Mouse (Mus musculus) MEL (cell line): Measurements from ENCODE around the gene Rab8b.

Source experiments
- CTCF ChIP-seq, 3 experiments: IDR thresholded peaks in 2 of 3; conservative IDR thresholded peaks in 1 of 3; 2 replicates each; pipeline ENCODE4 v1.5.1; 2011 to 2012; ENCODE audit warnings: low read length in 3 of 3, low read depth in 2 of 3, mild to moderate bottlenecking in 2 of 3, improper control_type of control experiment in 1 of 3, inconsistent platforms in 1 of 3, mixed read lengths in 1 of 3, moderate library complexity in 1 of 3; ENCODE audit not compliant: control insufficient read depth in 1 of 3, insufficient read depth in 1 of 3, poor library complexity in 1 of 3, severe bottlenecking in 1 of 3
- GABPA ChIP-seq: IDR thresholded peaks from 2 replicates; pipeline ENCODE4 v1.6.1; 2012; ENCODE audit warnings: low read depth, mild to moderate bottlenecking, inconsistent platforms, low read length, improper control_type of control experiment, moderate library complexity
- JUND ChIP-seq: IDR thresholded peaks from 2 replicates; pipeline ENCODE4 v1.6.1; 2011; ENCODE audit warnings: low read depth, mild to moderate bottlenecking, improper control_type of control experiment, low read length
- MAX ChIP-seq: IDR thresholded peaks from 2 replicates; pipeline ENCODE4 v1.6.1; 2011; ENCODE audit warnings: low read length, improper control_type of control experiment
- NRF1 ChIP-seq: IDR thresholded peaks from 2 replicates; pipeline ENCODE4 v1.6.1; 2014; ENCODE audit warnings: low read depth, mild to moderate bottlenecking, inconsistent platforms, low read length, improper control_type of control experiment, moderate library complexity; ENCODE audit not compliant: poor library complexity, insufficient read depth, severe bottlenecking
- POLR2A ChIP-seq, 2 experiments: IDR thresholded peaks; 2 replicates each; pipeline ENCODE4 v1.6.1; 2011 to 2012; ENCODE audit warnings: low read length in 2 of 2, mild to moderate bottlenecking in 2 of 2, control low read depth in 1 of 2, improper control_type of control experiment in 1 of 2, low read depth in 1 of 2, moderate library complexity in 1 of 2; ENCODE audit not compliant: control insufficient read depth in 1 of 2, insufficient read depth in 1 of 2, poor library complexity in 1 of 2
- ZC3H11A ChIP-seq: IDR thresholded peaks from 2 replicates; pipeline ENCODE4 v1.6.1; 2012; ENCODE audit warnings: low read depth, mild to moderate bottlenecking, inconsistent platforms, low read length, improper control_type of control experiment
- ZNF384 ChIP-seq: IDR thresholded peaks from 2 replicates; pipeline ENCODE4 v1.6.1; 2012; ENCODE audit warnings: low read depth, mild to moderate bottlenecking, inconsistent platforms, low read length, improper control_type of control experiment

- TF ChIP-seq JUND (no peak), CTCF (IDR thresholded peaks at IDR 0.05 in 2 of 3, conservative IDR thresholded peaks at IDR 0.05 in 1 of 3; ENCODE audit: control insufficient read depth in 1 of 3, insufficient read depth in 1 of 3, low read depth in 2 of 3, low read length in 3 of 3, poor library complexity in 1 of 3, severe bottlenecking in 1 of 3) (no peak), NRF1 (no peak), ZNF384 (no peak), MAX (no peak), ZC3H11A (no peak), GABPA (no peak), POLR2A (IDR thresholded peaks at IDR 0.05; ENCODE audit: control insufficient read depth in 1 of 2, insufficient read depth in 1 of 2, low read depth in 1 of 2, low read length in 2 of 2, poor library complexity in 1 of 2) (no peak)
Measured at GRCm38 (mm10) chr9:66952886-66953285, 33.4 kb upstream of the Rab8b start.
